Mouse (Mus musculus) ES-Bruce4 (cell line): ENCODE results near the gene Shoc2. TPM values are rescaled to one million over a fixed set of nuclear protein-coding genes. Genes with fewer than 3 reads are reported as not detected.

ENCODE experiments used
- H3K27ac ChIP-seq: 2 replicates; pipeline ENCODE4 v1.5.1; 2012; ENCODE audit warnings: low read length, inconsistent platforms; ENCODE audit not compliant: insufficient read depth
- H3K27me3 ChIP-seq: 2 replicates; pipeline ENCODE4 v1.6.1; 2012; ENCODE audit warnings: mild to moderate bottlenecking, low read length, inconsistent platforms; ENCODE audit not compliant: control insufficient read depth, poor library complexity, insufficient read depth, severe bottlenecking
- H3K36me3 ChIP-seq: 2 replicates; pipeline ENCODE4 v1.6.1; 2012; ENCODE audit warnings: inconsistent platforms, mild to moderate bottlenecking, low read length, moderate library complexity; ENCODE audit not compliant: control insufficient read depth, poor library complexity, insufficient read depth, severe bottlenecking
- H3K4me1 ChIP-seq: one replicate; pipeline ENCODE4 v1.8.1; 2011; ENCODE audit warnings: low read length; ENCODE audit not compliant: control insufficient read depth, insufficient read depth
- H3K4me3 ChIP-seq: 2 replicates; pipeline ENCODE4 v1.5.1; 2011; ENCODE audit warnings: low read depth, mild to moderate bottlenecking, low read length
- H3K9ac ChIP-seq: 2 replicates; pipeline ENCODE4 v1.6.1; 2012; ENCODE audit warnings: low read depth, mild to moderate bottlenecking, inconsistent platforms; ENCODE audit not compliant: poor library complexity, severe bottlenecking
- H3K9me3 ChIP-seq: replicated peaks from 2 replicates; pipeline ENCODE4 v1.6.1; 2012; ENCODE audit warnings: mild to moderate bottlenecking, low read length, inconsistent platforms; ENCODE audit not compliant: control insufficient read depth, poor library complexity, insufficient read depth, severe bottlenecking
- CTCF ChIP-seq: IDR thresholded peaks from one replicate; pipeline ENCODE4 v1.8.1; 2011; ENCODE audit warnings: low read depth, low read length
- EP300 ChIP-seq: IDR thresholded peaks from 2 replicates; pipeline ENCODE4 v1.6.1; 2011; ENCODE audit warnings: low read depth, low read length; ENCODE audit not compliant: insufficient read depth
- POLR2A ChIP-seq: IDR thresholded peaks from one replicate; pipeline ENCODE4 v1.8.1; 2011; ENCODE audit warnings: low read length; ENCODE audit not compliant: insufficient read depth
- polyA plus RNA-seq: library from polyadenylated mRNA; stranded (reverse); fragments of >200 nt; gene quantifications from 2 replicates; pipeline ENCODE4 v1.2.4, GENCODE M21; 2011; ENCODE audit warnings: low read depth; ENCODE audit not compliant: missing spikeins, insufficient read depth, insufficient read length

Gene Shoc2
- polyA plus RNA-seq, 1 experiment: 70.4 TPM

GRCm38 (mm10) chr19:54081303-54081702 lies 137.2 kb downstream of the Shoc2 start:
- H3K27me3 ChIP-seq: no peaks in the 10 kb centered on the region
- no peaks in the 10 kb centered on the region for H3K9me3 ChIP-seq
- no peaks in the 10 kb centered on the region for H3K36me3 ChIP-seq
- TF ChIP-seq POLR2A: no peak
- no peak for TF ChIP-seq CTCF
- TF ChIP-seq EP300: no peak
- no peak overlapping the region for H3K4me3 ChIP-seq
- H3K4me1 ChIP-seq: no peaks in the 10 kb centered on the region
- H3K9ac ChIP-seq: no peak overlapping the region
- H3K27ac ChIP-seq: no peak overlapping the region

GRCm38 (mm10) chr19:54081716-54082165 lies 137.6 kb downstream of the Shoc2 start:
- no peak overlapping the region for H3K27ac ChIP-seq
- H3K9me3 ChIP-seq: no peaks in the 10 kb centered on the region
- TF ChIP-seq CTCF (no peak), EP300 (no peak), POLR2A (no peak)
- H3K9ac ChIP-seq: no peak overlapping the region
- no peak overlapping the region for H3K4me3 ChIP-seq
- no peaks in the 10 kb centered on the region for H3K4me1 ChIP-seq
- H3K36me3 ChIP-seq: no peaks in the 10 kb centered on the region
- H3K27me3 ChIP-seq: no peaks in the 10 kb centered on the region

Other genes starting within 250 kb of the Shoc2 start
- gene Pdcd4, start 52.1 kb upstream of the Shoc2 start, polyA plus RNA-seq: 71.8 and 78.8 TPM in 2 replicates
- 43.2 and 44.5 TPM in 2 replicates for gene Bbip1, start 321 bp downstream of the Shoc2 start, polyA plus RNA-seq
- gene Adra2a, start 99.8 kb downstream of the Shoc2 start, polyA plus RNA-seq: not detected in 2 replicates